Mouse (Mus musculus) megakaryocyte-erythroid progenitor cell, adult 5 weeks (primary cell): Measurements from ENCODE around the gene Adora3. TPM values are rescaled to one million over a fixed set of nuclear protein-coding genes. Genes with fewer than 3 reads are reported as not detected.

ENCODE experiments used
- polyA plus RNA-seq: library from polyadenylated mRNA; stranded (reverse); fragments of >175 nt; gene quantifications from 2 replicates; pipeline ENCODE4 v1.2.3, GENCODE M21; 2012

The Adora3 gene
- polyA plus RNA-seq: not detected in 2 replicates

GRCm38 (mm10) chr3:105870558-105870957 lies at the start of gene Adora3, which contains the start of gene Tmigd3:
Adora3 (plus strand) TSS chr3:105870858.
Tmigd3 (plus strand) TSS chr3:105870903.

GRCm38 (mm10) chr3:105932240-105933071 lies 61.8 kb downstream of the Adora3 start, which contains the start of gene I830077J02Rik:
I830077J02Rik (minus strand) TSS chr3:105932664.

Other genes with a start within 250 kb of the Adora3 start
- gene Ddx20, start 183.3 kb upstream of the Adora3 start, polyA plus RNA-seq: 9.2 TPM in 2 replicates
- gene Inka2, start 166.3 kb upstream of the Adora3 start, polyA plus RNA-seq: 0.11 and 0.18 TPM in 2 replicates
- gene Rap1a, start 69.5 kb upstream of the Adora3 start, polyA plus RNA-seq: 15.3 and 17.3 TPM in 2 replicates
- not detected in 2 replicates for gene Tmigd3, start within 50 bp of the Adora3 start, polyA plus RNA-seq
- 2.2 and 2.3 TPM in 2 replicates for gene I830077J02Rik, start 61.8 kb downstream of the Adora3 start, polyA plus RNA-seq
- gene Wdr77, start 88.5 kb downstream of the Adora3 start, polyA plus RNA-seq: 55.2 and 69.0 TPM in 2 replicates
- 98.9 and 131 TPM in 2 replicates for gene Atp5f1, start 89.2 kb downstream of the Adora3 start, polyA plus RNA-seq
- gene Ovgp1, start 102.9 kb downstream of the Adora3 start, polyA plus RNA-seq: 0.68 and 1.9 TPM in 2 replicates
- gene Pifo, start 143.8 kb downstream of the Adora3 start, polyA plus RNA-seq: not detected in 2 replicates
- not detected in 2 replicates for gene Chil5, start 162.0 kb downstream of the Adora3 start, polyA plus RNA-seq
- gene Chia1, start 242.4 kb downstream of the Adora3 start, polyA plus RNA-seq: 0.05 TPM in 1 of 2 replicates, not detected in the other